Mouse (Mus musculus) neural tube, embryonic 12.5 days (tissue): ENCODE measurements around the gene Hunk. TPM values are rescaled to one million over a fixed set of nuclear protein-coding genes. Genes with fewer than 3 reads are reported as not detected.

Experiments
- ATAC-seq: fragments of 200-750 bp; cut with Nextera tagmentation; 2 replicates; pipeline ENCODE4 v1.8.0; 2017; ENCODE audit warnings: low read depth, mild to moderate bottlenecking, moderate TSS enrichment, moderate library complexity; ENCODE audit not compliant: low FRiP score
- H3K27ac ChIP-seq: fragments of 300-500 bp; sonication (generic); 2 replicates; pipeline ENCODE4 v1.5.1; 2016
- H3K27me3 ChIP-seq: fragments of 300-500 bp; sonication (generic); replicated peaks from 2 replicates; pipeline ENCODE4 v1.6.1; 2016; ENCODE audit warnings: mild to moderate bottlenecking
- H3K36me3 ChIP-seq: fragments of 300-500 bp; sonication (generic); 2 replicates; pipeline ENCODE4 v1.6.1; 2016; ENCODE audit warnings: mild to moderate bottlenecking
- H3K4me1 ChIP-seq: fragments of 300-500 bp; sonication (generic); 2 replicates; pipeline ENCODE4 v1.6.1; 2016
- H3K4me2 ChIP-seq: fragments of 300-500 bp; sonication (generic); replicated peaks from 2 replicates; pipeline ENCODE4 v1.6.1; 2016; ENCODE audit warnings: mild to moderate bottlenecking
- H3K4me3 ChIP-seq: fragments of 300-500 bp; sonication (generic); 2 replicates; pipeline ENCODE4 v1.5.1; 2016
- H3K9ac ChIP-seq: fragments of 300-500 bp; sonication (generic); 2 replicates; pipeline ENCODE4 v1.6.1; 2016; ENCODE audit warnings: mild to moderate bottlenecking
- H3K9me3 ChIP-seq: fragments of 300-500 bp; sonication (generic); 2 replicates; pipeline ENCODE4 v1.6.1; 2016; ENCODE audit warnings: mild to moderate bottlenecking
- whole genome bisulfite sequencing: fragments of 180-500 bp; shearing (Covaris S2); methylation state at CpG from one replicate; pipeline ENCODE4 v1.1.7; 2016; 5-methylcytosine and 5-hydroxymethylcytosine counted together
- polyA plus RNA-seq: library from polyadenylated mRNA; unstranded; fragments of >200 nt; fragmentation: Nextera tagmentation; extraction: Ambion mirVana; gene quantifications from 2 replicates; pipeline ENCODE4 v1.2.1, GENCODE M21; 2016

Gene Hunk
- polyA plus RNA-seq, 1 experiment from 2014 or later, result 12.1 TPM

DNA sequence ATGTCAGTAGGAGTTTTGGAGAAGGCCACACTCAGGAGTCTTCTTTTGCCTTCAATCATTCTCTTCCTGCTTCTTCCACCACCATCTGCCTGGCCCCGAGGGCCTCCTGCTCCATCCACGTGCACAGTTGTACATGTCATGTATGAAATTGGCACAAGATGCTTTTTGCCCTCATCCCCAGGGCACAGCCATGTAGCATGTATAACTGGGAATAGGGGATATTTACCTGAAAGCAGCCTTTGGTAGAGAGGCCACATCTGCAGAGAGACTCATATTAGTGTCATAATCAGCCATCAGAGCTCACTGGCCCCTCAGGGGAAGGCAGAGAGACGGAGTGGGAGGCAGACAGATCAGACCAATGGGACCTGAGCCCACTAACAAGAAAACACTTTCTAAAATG is 160.8 kb downstream of the Hunk start:
- Histone ChIP-seq H3K27me3 (no peaks in the 10 kb centered on the region), H3K9me3 (no peaks in the 10 kb centered on the region), H3K36me3 (no peaks in the 10 kb centered on the region), H3K4me3 (no peak overlapping the region), H3K4me2 (no peak overlapping the region), H3K27ac (no peak overlapping the region), H3K9ac (no peak overlapping the region), H3K4me1 (no peaks in the 10 kb centered on the region)
- 83% methylated on average over 3 of the region's 3 CpGs for WGBS
- ATAC-seq, result no peak

GRCm38 (mm10) chr16:90547996-90548395 is 162.2 kb downstream of the Hunk start:
- no peak for ATAC-seq

More at GRCm38 (mm10) chr16:90547996-90548395, 162.2 kb downstream of the Hunk start:
- no peaks in the 10 kb centered on the region for H3K4me1 ChIP-seq
- H3K4me2 ChIP-seq, result no peak overlapping the region
- H3K27ac ChIP-seq, result no peak overlapping the region
- H3K4me3 ChIP-seq, result no peak overlapping the region
- H3K27me3 ChIP-seq, result no peaks in the 10 kb centered on the region
- no peaks in the 10 kb centered on the region for H3K9me3 ChIP-seq
- no peaks in the 10 kb centered on the region for H3K36me3 ChIP-seq
- 83% methylated on average over 9 of the region's 9 CpGs for WGBS
- no peak overlapping the region for H3K9ac ChIP-seq

Other genes starting within 250 kb of the Hunk start
- 15.7 and 22.2 TPM in 2 replicates for gene Tiam1, start 242.2 kb upstream of the Hunk start, polyA plus RNA-seq
- 755 and 767 TPM in 2 replicates for gene Sod1, start 165.3 kb upstream of the Hunk start, polyA plus RNA-seq
- gene Scaf4, start 101.5 kb upstream of the Hunk start, polyA plus RNA-seq, result 33.0 and 34.7 TPM in 2 replicates